Mouse (Mus musculus) neural tube, embryonic 14.5 days (tissue): ENCODE measurements around the gene Raet1e. TPM values are rescaled to one million over a fixed set of nuclear protein-coding genes. Genes with fewer than 3 reads are reported as not detected.

Source experiments
- polyA plus RNA-seq: library from polyadenylated mRNA; unstranded; fragments of >200 nt; fragmentation: Nextera tagmentation; extraction: Ambion mirVana; gene quantifications from 2 replicates; pipeline ENCODE4 v1.2.1, GENCODE M21; 2014

The Raet1e gene
- polyA plus RNA-seq, 1 experiment from 2014 or later: 0.29 TPM

Other genes with a start within 250 kb of the Raet1e start
- gene 4930444G20Rik, start 90.5 kb upstream of the Raet1e start, polyA plus RNA-seq: not detected in 2 replicates
- gene E030030I06Rik, start 9.3 kb upstream of the Raet1e start, polyA plus RNA-seq: 1.7 TPM in 2 replicates
- 0.37 TPM in 1 of 2 replicates, not detected in the other for gene H60b, start within 50 bp of the Raet1e start, polyA plus RNA-seq
- gene Raet1d, start 202.0 kb downstream of the Raet1e start, polyA plus RNA-seq: 0.76 and 1.7 TPM in 2 replicates